Mouse (Mus musculus): ENCODE measurements at regions not wholly inside any gene's neighbourhood (a gene's known extent, or its start where the extent isn't known, plus 50 kb on each side); places are given as distances from the start of the nearest gene placed in this dataset.

DNA sequence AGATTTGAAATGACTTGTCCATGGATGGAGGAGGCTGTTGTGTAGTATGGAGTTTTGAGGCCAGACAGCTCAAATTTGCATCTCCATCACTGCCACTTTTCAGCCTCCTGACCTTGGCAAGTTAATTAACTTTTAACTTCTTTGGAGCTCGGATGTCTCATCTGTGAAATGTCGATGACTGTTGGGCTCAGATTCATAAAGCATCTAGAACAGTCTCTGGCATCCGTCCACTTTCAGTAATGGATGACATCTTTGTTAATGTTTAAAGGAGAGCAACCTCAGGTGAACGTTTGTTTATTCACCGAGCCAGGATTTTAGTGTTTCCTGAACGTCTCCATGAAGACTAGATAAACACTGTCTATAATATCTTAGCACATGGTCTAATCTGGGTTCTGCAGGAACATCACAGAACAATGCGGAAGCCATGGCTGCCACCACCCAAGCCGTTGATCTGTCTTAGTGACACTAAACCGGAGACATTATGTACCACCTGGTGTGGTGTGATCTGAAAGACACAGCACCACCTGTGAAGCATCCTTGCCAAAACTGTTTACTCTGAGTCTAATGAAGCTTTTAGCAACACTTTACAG lies 658.4 kb downstream of the Sorcs3 start:
- ATAC-seq: no peak

DNA sequence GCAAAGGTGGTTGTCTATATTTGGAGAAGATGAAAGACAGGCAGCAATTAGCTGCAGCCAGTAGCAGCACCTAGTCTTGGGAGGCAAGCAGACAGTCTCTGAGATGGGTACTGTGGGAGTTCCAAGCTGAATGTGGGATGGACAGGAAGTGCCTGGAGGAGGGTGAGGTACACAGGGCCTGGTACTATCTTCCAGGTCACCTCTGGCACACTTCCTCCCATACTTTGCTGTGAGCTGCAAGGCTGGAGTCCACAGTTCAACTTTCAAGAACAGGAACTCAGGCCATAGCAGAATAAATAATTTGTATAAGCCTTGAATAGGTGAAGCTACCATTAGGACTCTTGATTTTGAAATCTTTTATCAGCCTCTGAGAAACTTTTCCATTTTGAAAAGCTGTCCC lies 665.8 kb downstream of the Sorcs3 start:
- no peak for ATAC-seq
- H3K27me3 ChIP-seq (replicated peaks; ENCODE audit: control insufficient read depth, insufficient read depth, low read length): no peaks in the 10 kb centered on the region
- H3K4me1 ChIP-seq (replicated peaks; ENCODE audit: control insufficient read depth, insufficient read depth, low read length): no peaks in the 10 kb centered on the region

More for the DNA sequence above, 658.4 kb downstream of the Sorcs3 start:
- Histone ChIP-seq H3K4me2 (ENCODE audit: low read length) (no peak overlapping the region), H3K9ac (replicated peaks; ENCODE audit: low read depth, low read length) (no peak overlapping the region), H3K27ac (ENCODE audit: low read length) (no peak overlapping the region), H3K4me3 (replicated peaks; ENCODE audit: low read length) (no peak overlapping the region), H3K4me1 (replicated peaks; ENCODE audit: control insufficient read depth, insufficient read depth, low read length) (no peaks in the 10 kb centered on the region), H3K9me3 (ENCODE audit: control insufficient read depth, low read length) (no peaks in the 10 kb centered on the region), H3K27me3 (replicated peaks; ENCODE audit: control insufficient read depth, insufficient read depth, low read length) (no peaks in the 10 kb centered on the region), H3K36me3 (ENCODE audit: control insufficient read depth, insufficient read depth) (no peaks in the 10 kb centered on the region)
- 80% methylated on average over 9 of the region's 9 CpGs for WGBS

DNA sequence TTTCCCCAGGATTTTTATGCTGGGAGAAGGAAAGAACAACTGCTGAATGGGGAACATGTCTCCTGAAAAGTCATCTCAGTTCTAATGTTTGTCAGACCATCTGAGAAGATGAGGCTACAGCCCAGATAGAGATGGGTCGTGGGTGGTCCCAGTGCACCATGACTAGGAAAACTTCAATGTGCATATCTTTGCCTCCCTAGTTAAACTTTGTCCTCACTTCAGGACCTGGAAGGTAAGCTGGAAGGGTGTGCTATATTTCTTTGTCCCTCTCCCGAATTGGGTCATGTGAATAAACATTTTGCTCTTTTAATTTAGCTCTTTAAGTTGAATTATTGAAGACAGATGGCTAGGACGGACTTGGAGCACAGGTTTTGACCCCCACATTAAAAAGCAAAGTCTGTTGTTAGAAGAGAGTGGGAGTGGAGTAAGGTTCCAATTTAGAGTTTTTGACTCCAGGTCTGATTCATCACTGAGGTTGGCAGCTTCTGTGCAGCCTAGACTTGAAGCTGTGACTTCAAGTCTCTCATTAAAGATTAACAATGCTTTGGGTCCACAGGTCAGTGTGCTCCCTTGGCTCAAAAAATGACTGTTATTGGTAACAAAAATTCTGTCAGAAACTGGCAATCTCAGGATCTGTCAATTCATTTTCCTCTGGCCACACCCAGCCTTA lies 675.8 kb downstream of the Sorcs3 start:
- 80% methylated on average over 3 of the region's 3 CpGs for WGBS
- no peaks in the 10 kb centered on the region for H3K27me3 ChIP-seq (replicated peaks; ENCODE audit: control insufficient read depth, insufficient read depth, low read length)
- H3K9me3 ChIP-seq (ENCODE audit: control insufficient read depth, low read length): no peaks in the 10 kb centered on the region
- no peaks in the 10 kb centered on the region for H3K4me1 ChIP-seq (replicated peaks; ENCODE audit: control insufficient read depth, insufficient read depth, low read length)
- no peak for ATAC-seq
- no peak overlapping the region for H3K4me2 ChIP-seq (ENCODE audit: low read length)
- H3K9ac ChIP-seq (replicated peaks; ENCODE audit: low read depth, low read length): no peak overlapping the region
- H3K27ac ChIP-seq (ENCODE audit: low read length): no peak overlapping the region
- no peaks in the 10 kb centered on the region for H3K36me3 ChIP-seq (ENCODE audit: control insufficient read depth, insufficient read depth)
- H3K4me3 ChIP-seq (replicated peaks; ENCODE audit: low read length): no peak overlapping the region

More for the DNA sequence above, 665.8 kb downstream of the Sorcs3 start:
- Histone ChIP-seq H3K9me3 (ENCODE audit: control insufficient read depth, low read length) (no peaks in the 10 kb centered on the region), H3K4me3 (replicated peaks; ENCODE audit: low read length) (no peak overlapping the region), H3K4me2 (ENCODE audit: low read length) (no peak overlapping the region), H3K27ac (ENCODE audit: low read length) (no peak overlapping the region), H3K36me3 (ENCODE audit: control insufficient read depth, insufficient read depth) (no peaks in the 10 kb centered on the region), H3K9ac (replicated peaks; ENCODE audit: low read depth, low read length) (no peak overlapping the region)

DNA sequence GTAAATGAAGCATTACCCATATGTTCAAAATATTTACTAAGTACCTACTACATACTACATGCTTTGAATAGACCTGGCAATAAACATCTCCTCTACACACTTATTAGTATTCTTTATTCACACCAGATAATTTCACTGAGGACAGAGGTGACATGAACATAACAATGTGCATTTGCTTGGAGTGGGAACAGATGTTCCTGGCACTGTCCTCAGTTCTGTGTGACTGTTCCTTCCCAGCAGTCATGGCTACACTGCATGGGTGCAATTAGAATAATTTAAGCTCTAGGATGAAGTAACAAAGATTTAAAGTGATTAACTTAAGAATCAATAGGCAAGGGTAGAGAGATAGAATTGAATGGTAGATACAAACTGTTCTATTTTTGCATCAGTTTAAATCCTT lies 702.4 kb downstream of the Sorcs3 start:
- no peaks in the 10 kb centered on the region for H3K36me3 ChIP-seq (ENCODE audit: control insufficient read depth, insufficient read depth)
- no peak overlapping the region for H3K9ac ChIP-seq (replicated peaks; ENCODE audit: low read depth, low read length)
- H3K4me3 ChIP-seq (replicated peaks; ENCODE audit: low read length): no peak overlapping the region
- H3K9me3 ChIP-seq (ENCODE audit: control insufficient read depth, low read length): no peaks in the 10 kb centered on the region
- no peaks in the 10 kb centered on the region for H3K4me1 ChIP-seq (replicated peaks; ENCODE audit: control insufficient read depth, insufficient read depth, low read length)
- no peaks in the 10 kb centered on the region for H3K27me3 ChIP-seq (replicated peaks; ENCODE audit: control insufficient read depth, insufficient read depth, low read length)
- no peak overlapping the region for H3K4me2 ChIP-seq (ENCODE audit: low read length)
- no peak overlapping the region for H3K27ac ChIP-seq (ENCODE audit: low read length)
- peak; percentile 70; the same call in 1 of the 2 replicates for ATAC-seq

DNA sequence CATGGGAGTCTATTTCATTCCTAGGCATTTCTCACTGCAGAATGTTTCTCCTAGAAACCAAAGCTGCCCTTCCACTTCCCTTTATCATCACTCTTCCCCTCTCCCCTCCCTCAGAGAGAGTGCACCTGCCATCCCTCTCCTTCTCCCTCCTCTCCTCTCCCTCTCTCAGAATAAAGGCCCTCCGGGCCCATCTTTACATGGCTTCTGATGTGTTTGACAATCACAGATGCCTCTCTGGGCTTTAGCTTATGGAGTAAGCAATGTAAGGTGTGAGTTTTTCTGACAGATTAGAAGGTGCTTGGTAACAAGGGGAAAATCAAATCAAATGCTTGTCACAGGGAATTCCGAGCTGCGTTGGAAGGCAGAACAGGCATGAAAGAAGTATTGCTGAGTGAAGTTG lies 707.2 kb downstream of the Sorcs3 start:
- Histone ChIP-seq H3K27ac (ENCODE audit: low read length) (no peak overlapping the region), H3K4me3 (replicated peaks; ENCODE audit: low read length) (no peak overlapping the region), H3K36me3 (ENCODE audit: control insufficient read depth, insufficient read depth) (no peaks in the 10 kb centered on the region), H3K4me2 (ENCODE audit: low read length) (no peak overlapping the region), H3K9me3 (ENCODE audit: control insufficient read depth, low read length) (no peaks in the 10 kb centered on the region), H3K9ac (replicated peaks; ENCODE audit: low read depth, low read length) (no peak overlapping the region), H3K27me3 (replicated peaks; ENCODE audit: control insufficient read depth, insufficient read depth, low read length) (no peaks in the 10 kb centered on the region), H3K4me1 (replicated peaks; ENCODE audit: control insufficient read depth, insufficient read depth, low read length) (no peaks in the 10 kb centered on the region)
- 59% methylated on average over 3 of the region's 3 CpGs for WGBS
- no peak; the same call in 1 of the 2 replicates for ATAC-seq

DNA sequence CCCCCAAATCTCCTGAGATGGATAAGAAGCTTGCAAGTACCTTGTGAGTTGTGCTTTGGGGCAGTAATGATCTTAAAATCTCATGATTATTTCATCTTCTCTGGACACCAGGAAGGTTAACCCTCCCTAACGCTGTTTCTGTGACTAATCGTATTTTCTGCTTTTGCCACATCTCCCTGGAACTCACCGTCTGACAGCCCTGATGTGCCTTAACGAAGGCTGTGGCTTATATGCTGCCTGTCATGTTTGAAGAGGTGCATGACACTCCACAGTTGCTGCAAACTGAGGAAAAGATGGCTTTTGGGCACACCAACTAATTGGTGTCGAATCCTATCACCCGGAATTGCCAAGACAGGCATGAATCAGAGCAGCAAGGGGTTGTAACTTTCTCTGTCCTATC lies 713.8 kb downstream of the Sorcs3 start:
- Histone ChIP-seq H3K27ac (ENCODE audit: low read length) (no peak overlapping the region), H3K4me3 (replicated peaks; ENCODE audit: low read length) (no peak overlapping the region), H3K36me3 (ENCODE audit: control insufficient read depth, insufficient read depth) (no peaks in the 10 kb centered on the region), H3K27me3 (replicated peaks; ENCODE audit: control insufficient read depth, insufficient read depth, low read length) (no peaks in the 10 kb centered on the region), H3K4me2 (ENCODE audit: low read length) (no peak overlapping the region), H3K9me3 (ENCODE audit: control insufficient read depth, low read length) (no peaks in the 10 kb centered on the region), H3K9ac (replicated peaks; ENCODE audit: low read depth, low read length) (no peak overlapping the region), H3K4me1 (replicated peaks; ENCODE audit: control insufficient read depth, insufficient read depth, low read length) (no peaks in the 10 kb centered on the region)
- no peak for ATAC-seq
- WGBS: 55% methylated on average over 6 of the region's 6 CpGs

DNA sequence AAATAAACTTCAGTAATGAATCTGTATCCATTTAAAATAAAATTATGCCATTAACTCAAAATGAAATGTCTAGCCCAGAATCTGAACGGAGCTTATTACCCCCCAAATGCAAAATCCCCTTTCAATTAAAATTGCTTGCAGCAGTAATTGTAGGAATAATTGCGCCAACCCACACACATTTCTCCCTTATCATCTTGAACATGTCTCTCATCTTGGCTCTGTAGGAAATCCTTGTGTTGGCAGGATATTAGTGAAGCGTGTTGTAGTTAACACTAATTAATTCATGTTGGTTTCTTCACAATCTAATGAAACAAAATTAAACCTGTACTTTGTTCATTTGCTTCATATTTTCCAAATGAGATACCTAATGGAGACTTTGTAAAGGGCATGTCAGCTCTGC lies 741.8 kb downstream of the Sorcs3 start:
- Histone ChIP-seq H3K4me1 (replicated peaks; ENCODE audit: control insufficient read depth, insufficient read depth, low read length) (no peaks in the 10 kb centered on the region), H3K4me2 (ENCODE audit: low read length) (no peak overlapping the region), H3K27ac (ENCODE audit: low read length) (no peak overlapping the region), H3K9me3 (ENCODE audit: control insufficient read depth, low read length) (no peaks in the 10 kb centered on the region), H3K9ac (replicated peaks; ENCODE audit: low read depth, low read length) (no peak overlapping the region), H3K4me3 (replicated peaks; ENCODE audit: low read length) (no peak overlapping the region), H3K36me3 (ENCODE audit: control insufficient read depth, insufficient read depth) (no peaks in the 10 kb centered on the region), H3K27me3 (replicated peaks; ENCODE audit: control insufficient read depth, insufficient read depth, low read length) (no peaks in the 10 kb centered on the region)
- 53% methylated on average over 3 of the region's 3 CpGs for WGBS
- ATAC-seq: no peak
